Mouse (Mus musculus) kidney, adult 2 months (tissue): ENCODE data around the gene Fry.

Experiments used
- CTCF ChIP-seq: fragments of 200-500 bp; conservative IDR thresholded peaks from 2 replicates; pipeline ENCODE4 v1.5.1; 2011; ENCODE audit warnings: low read depth, mild to moderate bottlenecking, control low read depth, low read length, moderate library complexity, mixed read lengths; ENCODE audit not compliant: insufficient read depth, insufficient read length
- POLR2A ChIP-seq: fragments of 200-500 bp; IDR thresholded peaks from one replicate; pipeline ENCODE4 v1.6.1; 2011; ENCODE audit warnings: low read depth, low read length, control low read depth

GRCm38 (mm10) chr5:150490285-150490684 lies 371.8 kb downstream of the Fry start:
- TF ChIP-seq POLR2A (no peak), CTCF (no peak)
